Mouse (Mus musculus): Measurements from ENCODE around the gene Akap12. TPM values are rescaled to one million over a fixed set of nuclear protein-coding genes. Genes with fewer than 3 reads are reported as not detected.

The Akap12 gene
- total RNA-seq, 2 experiments from 2014 or later: 13.2 to 15.1 TPM

DNA sequence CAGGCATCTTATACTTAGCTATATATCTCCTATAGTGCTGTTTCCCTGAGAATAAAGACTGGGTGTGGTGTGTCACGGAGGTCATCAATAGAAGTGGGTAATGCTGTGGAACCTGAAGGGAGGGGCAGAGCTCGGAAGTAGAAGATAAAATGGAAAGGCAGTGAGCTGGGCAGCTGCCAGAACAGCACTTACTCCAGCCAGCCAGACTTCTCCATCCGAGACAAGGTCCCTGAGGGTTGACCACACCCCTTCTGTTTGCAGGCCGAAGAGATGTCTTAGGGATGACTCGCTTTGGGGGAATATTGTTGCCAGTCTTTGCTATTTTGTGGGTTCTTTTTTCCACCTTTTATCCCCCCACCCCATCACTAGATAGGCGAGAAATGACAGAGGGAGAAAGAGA is 11.9 kb downstream of the Akap12 start:
- DNase-seq (ENCODE audit: low spot score in 2 of 2): no peak
- intact Hi-C loops (cut with DNase I): no loop called here

DNA sequence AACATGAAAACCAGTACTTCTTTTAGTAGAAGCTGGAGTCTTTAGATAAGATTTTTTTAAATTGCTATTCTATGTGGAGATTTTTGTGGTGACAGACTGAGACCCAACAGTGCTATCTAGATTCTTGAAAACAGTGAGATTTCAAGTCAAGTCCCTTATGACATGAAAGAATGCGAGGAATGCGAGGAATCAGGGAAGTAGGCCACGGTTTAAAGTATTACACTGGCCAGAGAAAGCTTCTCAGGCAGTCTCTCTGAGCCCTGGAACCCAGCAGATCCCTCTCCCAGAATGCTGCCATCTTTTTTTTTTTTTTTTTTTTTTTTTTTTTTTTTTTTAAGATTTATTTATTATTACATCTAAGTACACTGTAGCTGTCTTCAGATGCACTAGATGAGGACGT is 16.2 kb downstream of the Akap12 start:
- intact Hi-C loops (cut with DNase I): no loop called here
- no peak for DNase-seq (ENCODE audit: low spot score in 2 of 2)

DNA sequence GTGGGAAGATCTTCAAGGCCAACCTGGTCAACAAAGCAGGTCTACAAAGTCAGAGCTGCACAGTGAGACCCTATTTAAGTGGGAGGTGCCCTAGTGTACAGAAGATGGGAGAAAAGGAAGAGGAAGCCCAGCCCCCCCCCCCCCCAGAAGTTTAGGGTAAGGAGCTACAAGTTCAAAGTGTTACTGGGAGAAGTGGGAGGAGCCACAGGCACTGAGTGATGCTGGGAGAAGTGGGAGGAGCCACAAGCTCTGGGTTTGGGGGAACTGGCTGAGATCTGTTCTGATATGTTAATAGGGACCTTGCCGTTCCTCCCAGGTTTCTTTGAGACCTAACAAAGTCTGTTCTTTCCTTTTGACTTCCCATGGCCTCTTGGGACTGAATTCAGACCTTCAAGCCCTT is 18.6 kb downstream of the Akap12 start:
- no peak for DNase-seq (ENCODE audit: low spot score in 2 of 2)
- intact Hi-C loops (cut with DNase I): no loop called here

DNA sequence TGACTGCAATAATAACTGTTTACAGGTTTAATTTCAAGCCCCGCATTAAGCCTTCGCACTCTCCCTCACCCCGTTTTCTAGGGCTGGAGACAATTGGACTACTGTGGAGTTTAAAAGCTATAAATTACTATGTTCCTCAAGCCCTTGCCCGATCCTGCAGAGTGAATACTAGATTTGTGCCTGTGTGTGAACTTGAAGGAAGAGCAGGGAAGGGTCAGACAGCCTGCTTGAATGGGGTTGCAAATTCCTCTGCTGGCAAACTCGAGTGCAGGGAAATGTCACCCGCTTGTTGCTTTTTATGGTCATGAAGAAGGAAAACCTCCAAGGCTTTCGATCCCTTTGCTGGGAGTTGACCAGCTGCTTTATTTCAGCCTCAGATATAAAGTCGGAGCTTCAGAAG is 19.6 kb downstream of the Akap12 start:
- DNase-seq (ENCODE audit: low spot score in 2 of 2): no peak
- intact Hi-C loops (cut with DNase I): no loop called here

GRCm38 (mm10) chr10:4289171-4289570 is 23.0 kb downstream of the Akap12 start:
- intact Hi-C loops (cut with DNase I): no loop called here

GRCm38 (mm10) chr10:4289636-4290035 is 23.5 kb downstream of the Akap12 start:
- intact Hi-C loops (cut with DNase I): no loop called here
- no peak for DNase-seq (ENCODE audit: low spot score in 2 of 2)

More at GRCm38 (mm10) chr10:4289171-4289570, 23.0 kb downstream of the Akap12 start:
- no peak for DNase-seq (ENCODE audit: low spot score in 2 of 2)

DNA sequence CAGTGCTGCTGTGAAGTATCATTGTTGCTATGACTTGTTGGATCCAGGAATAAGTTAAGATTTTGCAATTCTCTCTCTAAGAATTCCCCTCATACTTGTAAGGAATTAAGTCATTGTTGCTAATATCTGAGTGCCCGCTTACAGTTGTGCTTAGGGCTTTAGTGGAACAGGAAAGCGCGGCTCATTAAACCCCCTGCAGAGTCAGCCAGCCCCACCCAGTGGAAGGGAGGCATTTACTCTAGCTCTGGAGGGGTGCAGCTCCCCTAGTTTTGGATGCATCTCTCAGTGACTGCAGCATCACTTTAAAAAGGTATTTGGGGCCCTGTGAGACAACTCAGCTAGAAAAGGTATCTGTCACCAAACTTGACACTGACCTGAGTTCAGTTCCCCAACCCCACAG is 24.0 kb downstream of the Akap12 start:
- no peak for DNase-seq (ENCODE audit: low spot score in 2 of 2)
- intact Hi-C loops (cut with DNase I): no loop called here

DNA sequence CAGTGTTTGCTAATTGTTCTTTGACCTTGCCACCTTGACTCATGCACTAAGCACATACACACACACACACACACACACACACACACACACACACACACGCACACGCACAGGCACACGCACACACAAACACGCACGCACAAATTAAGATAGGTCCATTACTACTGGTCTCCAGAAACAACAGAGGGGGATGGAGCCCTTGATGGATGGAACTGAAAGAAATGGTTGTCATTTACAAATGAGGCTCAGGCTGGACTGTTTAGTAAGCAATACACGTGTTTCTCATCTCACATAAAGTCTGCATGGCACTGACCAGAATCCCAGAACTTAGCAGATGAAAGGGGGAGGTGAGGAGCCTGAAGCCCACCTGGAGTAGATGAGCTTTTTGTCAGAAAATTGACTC is 24.4 kb downstream of the Akap12 start:
- DNase-seq (ENCODE audit: low spot score in 2 of 2): no peak
- intact Hi-C loops (cut with DNase I): no loop called here

DNA sequence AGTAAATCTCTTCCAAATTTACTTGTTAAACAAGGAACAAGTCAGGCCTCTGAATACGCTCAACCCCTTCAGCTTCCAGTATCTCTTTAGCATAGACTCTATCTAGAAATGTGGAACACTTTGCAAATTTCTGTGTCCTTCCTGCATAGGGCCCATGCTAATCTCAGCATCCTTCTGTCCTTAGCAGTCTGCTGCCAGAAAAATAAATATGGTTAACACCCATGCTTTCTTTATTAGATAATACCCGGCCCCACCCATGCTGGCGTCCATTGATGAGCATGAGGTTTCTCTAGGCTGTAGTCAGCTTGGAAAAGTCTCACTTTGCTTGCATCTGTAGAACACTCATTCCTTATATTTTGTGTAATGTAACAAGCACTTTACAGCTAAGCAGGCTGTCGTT is 27.2 kb downstream of the Akap12 start:
- no peak for DNase-seq (ENCODE audit: low spot score in 2 of 2)
- intact Hi-C loops (cut with DNase I): no loop called here

DNA sequence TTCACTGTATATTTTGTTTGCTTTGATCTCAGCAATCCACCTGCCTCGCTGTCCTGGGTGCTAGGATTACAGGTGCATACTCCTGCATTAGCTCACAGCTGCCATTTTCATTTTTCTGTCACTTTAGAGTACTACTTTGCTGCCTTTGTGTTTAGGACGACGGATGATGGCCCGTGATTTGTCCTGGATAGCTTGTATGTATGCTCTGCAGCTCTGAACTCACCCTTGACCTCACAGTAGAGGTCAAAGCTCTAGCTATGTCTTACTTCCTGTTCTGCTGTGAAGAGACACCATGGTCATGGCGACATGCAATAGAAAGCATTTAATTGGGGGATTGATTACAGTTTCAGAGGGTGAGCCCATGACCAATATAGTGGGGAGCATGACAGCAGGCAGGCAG is 37.4 kb downstream of the Akap12 start:
- intact Hi-C loops (cut with DNase I): no loop called here
- no peak for DNase-seq (ENCODE audit: low spot score in 2 of 2)

- DNase-seq (ENCODE audit: low spot score in 2 of 2): no peak
- intact Hi-C loops (cut with DNase I): no loop called here
These were observed 57.7 kb downstream of the Akap12 start for GRCm38 (mm10) chr10:4323885-4324284.

DNA sequence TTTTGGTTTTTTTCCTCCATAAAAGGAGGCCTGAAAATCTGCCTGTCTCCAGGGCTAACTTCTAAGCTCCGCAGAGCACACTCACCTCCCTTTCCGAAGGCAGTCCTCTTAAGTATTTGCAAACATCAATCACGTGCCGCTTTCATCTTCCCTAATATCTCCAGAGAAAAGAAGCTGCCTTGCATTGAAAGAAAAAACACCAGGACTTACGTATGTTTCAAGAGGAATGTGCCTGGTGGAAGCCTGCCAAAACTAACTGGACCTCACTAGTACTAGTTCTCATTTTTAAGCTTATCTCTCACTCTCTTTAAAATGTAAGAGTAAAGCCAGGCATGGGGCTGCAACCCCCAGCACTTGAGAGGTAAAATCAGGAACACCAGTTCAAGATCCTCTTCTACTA is 59.4 kb downstream of the Akap12 start:
- DNase-seq (ENCODE audit: low spot score in 2 of 2): no peak
- intact Hi-C loops (cut with DNase I): no loop called here

- no peak for DNase-seq (ENCODE audit: low spot score in 2 of 2)
- intact Hi-C loops (cut with DNase I): no loop called here
These were observed 61.5 kb downstream of the Akap12 start for GRCm38 (mm10) chr10:4327716-4328115.

DNA sequence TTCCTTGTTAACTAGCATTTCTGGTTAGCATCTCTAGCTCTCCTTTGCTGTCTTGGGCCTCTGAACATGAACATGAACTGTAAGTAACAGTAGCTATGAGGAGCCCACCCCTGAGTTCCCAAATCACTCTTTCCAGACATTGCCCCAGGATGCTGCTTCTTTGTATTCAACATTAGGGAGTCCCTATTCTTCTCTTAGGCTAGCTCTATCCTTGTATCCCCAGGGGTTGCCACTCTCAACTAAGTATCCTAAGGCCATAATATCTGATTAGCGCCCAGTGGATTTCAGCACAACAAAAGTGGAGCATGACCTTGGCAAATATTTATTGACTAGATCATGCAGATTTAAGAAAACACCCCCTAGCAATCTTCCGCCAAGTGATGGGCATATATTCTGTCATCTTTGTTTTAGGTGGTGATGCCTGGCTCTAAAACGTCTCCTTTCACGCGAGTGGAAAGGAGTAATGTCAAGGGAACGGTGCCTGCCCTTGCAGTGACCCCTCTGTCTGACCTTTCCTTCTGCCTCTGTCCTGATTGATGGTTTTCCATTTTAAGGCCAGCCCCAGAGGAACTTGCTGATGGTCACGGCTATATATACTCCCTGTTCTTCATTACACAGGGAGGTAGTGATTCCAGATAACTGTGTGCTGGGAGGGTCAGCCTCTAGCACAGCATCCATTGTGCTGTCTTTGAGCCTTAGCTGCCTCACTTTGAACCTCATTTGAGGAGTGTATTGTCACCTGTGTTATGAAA is 66.2 kb downstream of the Akap12 start:
- intact Hi-C loops (cut with DNase I): loop anchor here (2.0 to 5.0 kb wide), 2 partner anchors 245 to 296 kb away; no protein-coding TSS in a partner anchor
- no peak for DNase-seq (ENCODE audit: low spot score in 2 of 2)

- DNase-seq (ENCODE audit: low spot score in 2 of 2): peak; percentile 53 to 56
- intact Hi-C loops (cut with DNase I): loop anchor here (1.0 to 5.0 kb wide), 3 partner anchors 246 to 337 kb away; no protein-coding TSS in a partner anchor
These were observed 67.1 kb downstream of the Akap12 start for GRCm38 (mm10) chr10:4333319-4333718.

DNA sequence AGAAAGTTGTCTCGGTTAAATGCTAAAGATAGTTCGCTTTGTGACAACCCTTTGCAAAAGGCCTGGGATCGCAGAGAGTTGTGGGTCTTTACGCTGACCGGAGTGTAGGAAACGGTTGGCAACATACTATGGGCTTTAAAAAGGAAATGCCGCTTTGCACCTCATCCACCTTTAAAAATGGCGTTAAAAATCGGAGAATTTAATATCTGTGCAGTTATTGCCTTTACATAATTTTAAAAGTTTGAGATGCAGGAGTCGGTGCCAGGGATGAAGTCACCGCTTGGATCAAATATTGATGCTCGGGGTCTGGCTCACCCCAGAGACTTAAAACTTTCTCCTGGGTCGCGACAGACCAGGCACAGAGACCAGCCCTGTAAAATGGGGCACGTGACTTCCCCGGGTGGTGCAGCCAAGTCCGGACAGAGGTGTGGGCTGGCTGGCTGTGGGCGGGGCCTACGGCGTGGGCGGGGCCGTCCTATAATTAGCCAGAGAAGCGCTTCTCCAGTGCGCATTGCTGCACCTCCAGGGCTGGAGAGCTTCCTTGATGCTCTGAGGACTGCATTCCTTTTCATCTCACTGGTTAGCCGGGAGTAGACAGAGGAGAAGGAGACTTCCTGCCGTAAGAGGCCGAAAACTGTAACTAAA is 68.0 kb downstream of the Akap12 start:
- peak; percentile 39 to 70 for DNase-seq (ENCODE audit: low spot score in 2 of 2)
- intact Hi-C loops (cut with DNase I): loop anchor here (5.0 kb wide), 1 partner anchor 247 kb away; no protein-coding TSS in a partner anchor

DNA sequence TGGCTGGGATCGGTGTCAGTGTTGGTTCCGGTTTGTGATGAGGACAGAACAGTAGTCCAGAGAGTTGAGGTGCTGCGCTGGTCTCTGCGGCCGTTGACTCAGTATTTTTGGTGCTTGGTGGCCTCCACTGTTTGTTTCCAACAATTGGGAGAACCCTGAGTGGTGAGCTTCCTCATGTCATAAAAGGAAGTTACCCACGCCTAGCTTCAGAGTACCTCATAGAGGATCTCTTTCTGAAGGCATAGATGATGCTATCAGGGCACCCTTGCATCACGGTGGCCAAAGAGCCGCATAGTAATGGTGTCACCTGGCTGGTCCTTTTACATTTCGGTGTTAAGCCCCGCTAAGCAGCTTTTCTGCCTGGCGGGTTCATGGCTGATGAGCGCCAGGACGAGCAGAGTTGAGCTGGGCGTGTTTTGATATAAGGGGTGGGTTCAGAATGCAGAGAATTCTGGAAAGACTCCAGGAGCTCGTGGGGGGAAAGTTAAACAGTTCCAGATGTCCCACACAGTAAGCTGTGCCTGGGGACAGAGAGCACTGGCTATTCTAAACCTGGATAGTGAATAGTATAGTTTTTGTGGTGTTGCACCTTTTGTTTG is 72.8 kb downstream of the Akap12 start:
- intact Hi-C loops (cut with DNase I): no loop called here
- DNase-seq (ENCODE audit: low spot score in 2 of 2): no peak

GRCm38 (mm10) chr10:4341430-4341829 is 75.2 kb downstream of the Akap12 start:
- intact Hi-C loops (cut with DNase I): no loop called here
- peak; percentile 21 to 47 for DNase-seq (ENCODE audit: low spot score in 2 of 2)

DNA sequence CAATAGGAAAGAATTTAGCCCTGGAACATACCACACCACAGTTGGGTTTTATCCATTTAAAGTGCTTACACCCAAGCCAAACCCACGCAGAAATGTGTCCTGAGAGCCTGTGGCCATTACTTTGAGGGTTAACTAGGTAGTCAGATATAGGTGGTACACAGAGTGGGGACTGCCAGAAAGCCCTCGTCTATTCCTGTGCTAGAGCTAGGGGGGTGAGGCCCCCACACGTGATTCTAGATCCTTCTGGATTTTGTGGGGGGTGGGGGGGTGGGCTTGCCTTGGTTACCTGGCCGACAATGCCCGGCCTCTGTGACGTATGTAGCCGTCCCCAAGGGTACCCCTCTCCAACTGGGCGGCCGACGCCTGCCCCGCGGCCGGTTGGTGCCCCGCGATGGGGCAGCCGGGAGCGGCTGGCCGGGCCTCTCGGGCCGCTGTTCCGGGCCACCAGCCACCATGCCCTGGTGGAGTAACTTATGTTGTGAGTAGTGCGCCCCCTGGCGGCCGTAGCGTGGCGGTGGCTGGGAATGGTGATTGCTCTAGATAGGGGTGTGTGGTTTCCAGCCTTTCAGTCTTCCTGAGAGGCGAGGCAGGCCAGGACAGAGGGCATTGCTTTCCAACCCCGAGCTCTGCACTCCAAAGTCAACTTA is 80.4 kb downstream of the Akap12 start:
- intact Hi-C loops (cut with DNase I): loop anchor here (2.0 to 5.0 kb wide), 2 partner anchors 350 to 814 kb away; no protein-coding TSS in a partner anchor
- DNase-seq (ENCODE audit: low spot score in 2 of 2): peak; percentile 83 to 89

- no peak for DNase-seq (ENCODE audit: low spot score in 2 of 2)
- intact Hi-C loops (cut with DNase I): loop anchor here (2.0 to 5.0 kb wide), 2 partner anchors 350 to 815 kb away; no protein-coding TSS in a partner anchor
These were observed 80.9 kb downstream of the Akap12 start for GRCm38 (mm10) chr10:4347136-4347492.
